Mouse (Mus musculus) layer of hippocampus, adult 8-10 months (tissue): ENCODE measurements at regions not wholly inside any gene's neighbourhood (a gene's known extent, or its start where the extent isn't known, plus 50 kb on each side); places are given as distances from the start of the nearest gene placed in this dataset.
"Not testable (repeated sequence)": the region's sequence is repeated elsewhere in the genome, so short reads cannot be mapped to it uniquely, and the experiment has no call there.

Source experiments
- DNase-seq, 2 experiments: peaks; one replicate each; pipeline ENCODE4 v3.0.0; 2022; ENCODE audit warnings: low spot score in 2 of 2

DNA sequence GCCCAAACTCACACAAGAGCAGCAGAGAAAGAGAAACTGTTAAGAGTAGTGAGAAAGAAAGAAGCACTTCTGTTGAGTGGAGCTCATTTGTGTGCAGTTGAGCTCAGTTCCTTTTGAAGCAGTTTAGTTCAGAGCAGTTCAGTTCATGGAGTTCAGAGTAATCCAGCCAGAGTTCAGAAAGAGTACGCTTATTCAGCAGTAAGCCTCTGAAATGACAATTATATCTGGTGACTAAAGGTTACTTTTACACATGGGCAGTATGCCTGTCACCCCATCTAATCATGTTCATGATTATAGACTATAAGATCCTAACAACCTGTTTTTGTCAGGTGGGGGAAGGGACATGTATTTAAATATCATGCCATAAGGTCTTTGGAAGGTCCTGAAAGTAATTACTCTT, 333.9 kb upstream of the Klf6 start:
- no peak for DNase-seq

DNA sequence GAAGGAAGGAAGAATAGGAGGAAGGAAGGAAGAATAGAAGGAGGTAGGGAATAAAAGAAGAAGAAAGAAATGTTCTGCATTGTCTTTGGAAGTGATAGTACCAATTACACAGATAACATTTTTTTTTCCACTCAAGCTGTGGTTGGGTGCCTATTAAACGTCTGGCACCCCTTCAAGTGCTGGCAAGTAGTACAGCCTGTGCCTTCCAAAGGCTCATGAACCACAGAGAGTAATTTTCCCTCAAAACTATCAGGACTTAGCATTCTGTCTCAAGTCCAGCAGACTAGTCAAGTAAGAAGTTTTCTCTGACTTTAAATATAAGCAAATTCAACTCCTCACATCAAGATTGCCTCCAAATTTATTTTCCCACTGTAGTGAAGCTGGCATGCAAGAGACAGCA, 321.0 kb upstream of the Klf6 start:
- peak in 1 of 2 experiments; percentile 36 for DNase-seq

DNA sequence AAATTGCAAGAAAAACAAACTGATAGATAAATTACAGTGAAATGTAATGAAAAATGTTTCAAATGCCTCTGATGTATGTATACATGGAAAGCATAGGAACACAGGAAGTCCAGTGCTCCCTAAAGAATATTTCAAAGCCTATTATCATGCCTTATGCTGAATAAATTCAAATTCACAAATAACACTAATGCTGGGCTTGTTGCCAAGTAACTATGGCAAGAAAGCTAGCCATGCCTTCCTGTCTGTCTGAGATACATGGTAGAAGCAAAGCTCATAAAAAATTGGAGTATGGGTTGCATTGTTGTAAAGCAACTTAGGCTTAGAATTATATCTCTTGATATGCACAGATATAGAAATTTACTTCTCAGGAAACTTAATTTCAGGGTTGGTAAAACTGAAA, 315.8 kb upstream of the Klf6 start:
- DNase-seq, result no peak

DNA sequence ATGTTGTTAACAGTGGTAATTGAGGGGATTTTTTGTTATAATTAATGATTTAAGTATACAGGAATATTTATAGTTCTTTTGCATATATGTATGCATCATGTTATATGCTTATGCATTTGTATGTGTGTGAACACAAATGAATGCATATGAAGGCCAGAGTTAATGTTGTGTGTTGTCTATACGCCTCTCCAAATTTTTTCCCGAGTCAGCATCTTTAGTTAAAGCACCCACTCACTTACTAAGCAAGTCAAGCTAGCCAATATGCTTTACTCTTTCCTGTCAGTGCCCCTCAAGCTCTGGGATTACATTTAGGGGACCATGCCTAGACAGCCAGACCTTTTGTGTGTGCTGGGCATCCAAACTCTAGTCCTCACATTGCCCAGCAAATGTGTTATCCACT, 315.3 kb upstream of the Klf6 start:
- DNase-seq, result no peak

DNA sequence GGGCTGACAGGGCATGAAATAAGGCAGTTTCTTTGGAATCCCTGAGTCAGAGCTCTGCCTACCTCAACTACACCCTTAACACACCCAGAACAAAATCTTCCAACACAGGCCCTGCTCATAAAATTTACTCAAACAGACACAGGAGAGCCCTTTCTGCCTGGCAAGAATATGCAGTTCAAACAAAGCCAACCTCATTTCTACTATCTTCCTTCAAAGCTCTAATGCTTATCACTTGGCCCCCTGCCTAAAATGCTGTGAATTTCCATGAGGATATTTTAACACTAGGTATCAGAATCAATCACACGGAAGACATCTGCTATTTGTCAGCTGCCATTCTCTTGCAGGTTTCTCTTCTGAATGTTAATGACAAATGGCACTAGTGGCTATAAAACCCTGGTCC, 314.3 kb upstream of the Klf6 start:
- no peak for DNase-seq

DNA sequence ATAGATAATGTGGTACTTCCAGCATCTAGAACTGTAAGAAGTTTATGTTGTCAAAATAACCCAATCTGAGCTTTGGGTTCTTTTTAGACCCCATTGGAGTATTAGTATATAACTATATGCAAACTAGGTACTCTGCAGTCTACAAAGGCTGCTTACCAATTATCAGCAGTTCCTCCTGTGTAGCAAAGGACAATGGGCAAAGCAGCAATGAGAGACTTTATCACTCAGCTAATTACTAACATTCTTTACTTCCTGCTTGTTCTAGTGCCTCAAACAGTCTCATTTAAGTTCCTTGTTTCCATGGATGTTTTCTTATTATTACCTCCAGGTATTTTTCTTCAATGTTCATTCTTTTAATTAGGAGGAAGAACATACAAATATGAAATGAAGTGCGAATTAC, 312.5 kb upstream of the Klf6 start:
- no peak for DNase-seq

DNA sequence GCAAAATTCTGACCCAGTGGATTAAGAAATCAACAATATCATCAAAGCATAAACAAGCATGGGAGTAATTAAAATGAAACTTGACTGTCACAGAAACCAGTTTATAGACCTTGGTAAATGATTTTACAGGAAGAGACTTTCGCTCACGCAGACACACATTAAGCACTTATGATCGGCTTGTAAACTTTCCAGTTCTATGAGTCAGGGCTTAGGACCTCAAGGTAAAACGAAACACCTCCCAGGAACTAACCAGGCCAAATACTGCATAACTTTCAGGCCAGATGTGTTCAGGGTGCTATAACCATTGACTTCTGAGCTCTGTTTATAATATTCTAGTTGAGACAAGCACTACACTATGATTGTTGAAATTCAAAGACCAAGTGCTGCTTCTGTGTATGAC, 312.1 kb upstream of the Klf6 start:
- no peak for DNase-seq

DNA sequence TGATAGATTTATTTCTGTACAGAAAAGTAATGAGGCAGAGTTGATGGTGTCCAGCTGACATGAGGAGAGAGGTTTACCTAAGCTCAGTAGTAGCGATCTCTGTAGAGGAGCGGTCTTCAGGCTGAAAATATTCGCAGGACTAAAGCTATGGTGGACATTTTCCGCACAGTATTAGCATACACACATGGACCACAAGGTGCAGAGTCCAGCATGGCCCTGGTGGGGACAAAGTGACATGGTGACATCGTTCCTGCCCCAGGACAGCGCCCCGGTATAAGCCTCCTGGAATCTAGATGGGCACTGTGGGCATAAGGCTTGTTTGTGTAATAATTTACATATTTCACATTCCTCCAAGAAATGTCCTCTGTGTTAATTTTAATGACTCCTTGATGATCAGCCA, 311.5 kb upstream of the Klf6 start:
- DNase-seq, result no peak

DNA sequence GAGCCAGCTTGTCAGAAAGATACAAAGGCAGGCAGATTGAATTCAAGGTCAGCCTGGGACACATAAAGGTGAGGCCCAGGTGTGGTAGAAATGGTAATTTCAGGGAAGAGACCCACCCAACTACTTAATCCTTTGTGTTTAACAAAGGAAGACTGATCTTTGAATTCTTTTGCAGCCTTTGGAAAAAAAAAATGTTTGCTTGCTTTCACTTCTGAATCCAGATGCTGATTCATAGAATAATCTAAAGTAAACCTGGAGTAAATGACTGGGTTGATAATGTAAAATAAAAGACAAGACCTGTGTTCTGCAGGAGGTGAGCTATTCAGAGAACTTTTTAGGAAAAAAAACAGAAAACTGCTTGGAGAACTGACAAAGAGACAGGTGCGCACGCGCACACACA, 310.9 kb upstream of the Klf6 start:
- no peak for DNase-seq

DNA sequence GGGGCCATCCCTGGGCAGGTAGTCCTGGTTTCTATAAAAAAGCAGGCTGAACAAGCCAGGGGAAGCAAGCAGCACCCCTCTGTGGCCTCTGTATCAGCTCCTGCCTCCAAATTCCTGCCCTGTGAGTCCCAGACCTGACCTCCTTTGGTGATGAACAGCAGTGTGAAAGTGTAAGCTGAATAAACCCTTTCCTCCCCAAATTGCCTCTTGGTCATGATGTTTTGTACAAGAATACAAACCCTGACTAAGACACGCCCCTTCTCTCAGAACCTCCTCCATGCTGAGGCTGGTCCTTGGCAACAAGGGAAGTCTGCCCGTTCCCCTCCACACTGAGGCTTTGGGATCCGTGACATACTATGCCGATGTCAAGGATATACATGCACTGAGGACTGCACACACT, 310.2 kb upstream of the Klf6 start:
- no peak for DNase-seq

DNA sequence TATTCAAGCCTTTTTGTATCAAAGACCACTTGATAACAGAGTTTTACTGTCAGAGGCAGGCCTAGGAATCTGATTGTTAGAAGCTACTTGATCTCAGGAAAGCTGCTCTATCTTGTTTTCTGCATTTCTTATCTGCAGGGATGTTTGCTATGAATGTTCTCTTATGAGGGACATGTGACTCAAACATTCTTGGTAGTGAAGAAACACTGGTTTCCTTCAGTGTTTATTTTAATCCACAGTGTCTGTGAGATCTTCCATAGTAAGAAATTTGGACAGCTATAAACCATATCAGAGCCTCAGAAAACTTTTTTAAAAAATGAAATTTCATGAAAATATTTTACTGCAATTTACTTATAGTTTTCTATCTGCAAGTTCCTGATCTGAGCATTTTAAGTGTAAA, 307.8 kb upstream of the Klf6 start:
- no peak for DNase-seq

DNA sequence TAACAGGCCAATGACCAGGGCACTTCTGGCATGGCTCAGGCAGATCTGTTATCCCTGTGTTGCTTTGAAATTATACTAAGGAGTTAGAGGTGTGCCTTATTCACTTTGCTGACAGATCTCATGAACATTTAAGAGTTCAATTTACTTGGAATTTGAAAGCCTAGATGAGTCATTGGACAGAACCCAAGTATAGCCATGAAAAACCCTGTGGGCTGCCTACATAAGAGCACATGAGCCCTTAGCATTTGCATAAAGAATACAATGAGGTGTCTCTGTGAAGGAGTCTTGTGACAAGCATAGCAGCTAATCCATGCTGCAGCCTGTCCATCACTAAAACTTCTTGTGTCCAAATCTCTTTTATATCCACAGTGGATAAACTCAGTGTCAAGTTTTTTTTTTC, 303.2 kb upstream of the Klf6 start:
- DNase-seq, result no peak

DNA sequence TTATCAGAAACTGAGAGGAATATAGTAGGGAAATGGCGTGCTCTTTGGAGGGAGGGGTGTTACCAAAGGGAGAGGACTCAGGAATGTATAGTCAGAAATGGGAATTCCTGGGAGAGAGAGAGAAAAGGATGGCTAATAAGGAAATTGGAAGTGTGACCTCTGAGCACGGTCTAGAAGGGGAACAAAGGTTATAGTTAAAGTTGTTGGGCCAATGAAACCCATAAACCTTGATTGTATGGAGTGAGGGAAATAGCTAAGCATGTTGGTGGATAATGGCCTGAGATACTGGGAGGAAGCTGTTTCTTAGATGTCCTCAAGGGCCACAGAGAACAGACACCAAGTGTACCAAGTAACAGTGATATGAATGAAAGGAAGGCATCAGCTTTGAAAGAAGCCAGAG, 294.8 kb upstream of the Klf6 start:
- DNase-seq, result no peak

DNA sequence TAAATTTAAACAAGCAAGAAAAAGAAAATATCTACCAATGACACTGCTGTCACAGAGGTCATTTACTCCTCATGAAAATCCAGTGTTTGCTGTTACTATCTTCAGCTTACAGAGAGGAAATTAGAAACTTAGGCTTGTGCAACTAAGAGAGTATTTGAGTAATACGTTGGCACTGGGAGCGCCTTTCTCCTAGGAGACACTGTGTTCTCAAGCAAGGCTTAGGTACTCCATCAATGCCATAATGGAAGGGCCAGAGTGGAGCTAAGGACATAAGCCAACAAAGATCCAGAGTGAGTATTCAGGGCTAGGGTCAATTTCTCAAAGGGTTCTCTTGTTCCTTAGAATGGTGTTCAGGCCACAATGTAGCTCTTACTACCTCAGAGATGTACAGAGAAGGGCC, 294.4 kb upstream of the Klf6 start:
- DNase-seq, result no peak

DNA sequence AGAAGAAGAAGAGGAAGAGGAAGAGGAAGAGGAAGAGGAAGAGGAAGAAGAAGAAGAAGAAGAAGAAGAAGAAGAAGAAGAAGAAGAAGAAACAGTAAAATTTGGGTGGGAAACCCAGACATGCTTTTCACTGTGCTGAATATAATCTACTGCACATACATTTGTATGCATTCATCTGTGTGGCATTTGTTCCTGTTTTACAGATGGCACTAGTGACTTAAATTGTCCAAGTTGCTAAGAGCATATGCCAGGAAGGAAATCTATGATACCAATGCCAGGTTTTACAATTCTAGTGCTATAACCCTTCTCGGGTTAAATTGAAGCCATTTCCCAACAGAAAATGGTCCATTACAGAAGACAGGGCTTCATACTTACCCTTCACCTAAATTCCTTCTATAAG, 291.7 kb upstream of the Klf6 start:
- no peak for DNase-seq

DNA sequence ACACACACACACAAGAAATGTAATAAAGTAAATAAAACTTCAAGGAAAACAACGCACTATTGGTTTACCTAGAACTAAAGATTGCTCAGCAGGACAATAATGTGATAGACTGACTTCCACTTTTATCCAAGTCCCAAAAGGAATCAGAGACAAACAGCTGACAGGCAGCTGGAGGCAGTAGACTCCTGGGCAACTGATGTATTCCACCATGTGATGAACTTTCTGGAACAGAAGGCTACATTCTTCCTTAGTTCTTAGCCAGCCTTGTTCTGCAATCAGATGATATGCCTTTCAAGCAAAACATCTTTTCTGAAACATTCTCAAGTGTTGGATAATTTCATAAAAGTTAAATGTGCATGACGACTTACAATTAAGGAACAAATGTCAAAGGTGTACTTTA, 290.9 kb upstream of the Klf6 start:
- no peak for DNase-seq

DNA sequence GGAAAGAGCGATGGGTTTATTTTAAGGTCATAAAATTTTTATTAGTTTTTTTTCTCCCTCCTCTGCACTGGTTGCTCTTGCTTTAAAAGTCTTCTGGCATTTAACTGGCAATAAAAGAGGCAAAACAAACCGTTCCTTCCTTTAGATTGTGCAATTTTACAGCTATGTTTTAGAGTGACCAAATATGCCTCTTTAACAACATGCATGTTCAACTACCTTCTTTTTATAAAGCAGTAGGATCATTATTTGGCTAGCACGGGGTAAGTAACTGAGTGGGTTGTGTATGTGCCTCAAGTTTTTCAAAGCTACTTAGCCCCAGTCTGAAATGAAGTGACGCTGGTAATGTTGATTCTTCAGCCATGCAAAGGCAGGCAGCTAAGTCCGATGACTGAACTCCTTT, 284.7 kb upstream of the Klf6 start:
- DNase-seq, result no peak

DNA sequence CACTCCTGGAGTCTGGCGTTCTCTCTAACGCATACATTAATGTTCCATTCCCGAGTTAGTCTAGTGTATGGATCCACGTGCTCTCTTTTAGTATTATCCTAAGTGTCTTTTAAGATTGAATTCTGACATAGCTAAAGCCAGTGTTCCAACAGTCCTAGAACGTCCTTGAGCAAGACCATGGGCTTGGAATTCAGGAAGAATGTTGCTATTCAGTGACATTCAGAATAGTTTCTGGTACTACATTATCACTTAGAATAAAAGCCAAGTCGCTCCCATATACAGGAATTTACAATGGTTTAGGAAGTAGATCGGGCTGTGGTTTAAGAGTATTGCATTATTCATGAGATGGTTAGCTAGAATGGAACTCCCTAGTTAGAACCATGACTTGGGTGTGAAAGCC, 277.6 kb upstream of the Klf6 start:
- DNase-seq, result not testable (repeated sequence)

DNA sequence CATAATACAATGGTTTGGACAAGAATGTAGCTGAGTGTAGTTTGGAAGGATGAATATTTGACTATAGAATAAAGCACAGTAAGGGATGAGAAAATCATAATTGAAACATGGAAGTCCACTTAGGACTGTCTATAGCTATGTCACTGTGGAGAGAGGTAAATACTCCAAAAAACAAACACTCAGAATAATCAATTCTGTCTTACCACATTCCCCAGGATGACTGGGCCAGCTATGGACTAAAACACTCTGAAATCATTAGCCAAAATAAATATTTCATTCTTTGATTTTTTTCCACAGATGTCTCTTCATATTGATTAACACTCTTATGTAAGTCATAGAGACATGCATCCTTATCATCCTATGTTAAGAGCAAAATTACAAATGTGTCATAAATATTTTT, 274.1 kb upstream of the Klf6 start:
- no peak for DNase-seq

DNA sequence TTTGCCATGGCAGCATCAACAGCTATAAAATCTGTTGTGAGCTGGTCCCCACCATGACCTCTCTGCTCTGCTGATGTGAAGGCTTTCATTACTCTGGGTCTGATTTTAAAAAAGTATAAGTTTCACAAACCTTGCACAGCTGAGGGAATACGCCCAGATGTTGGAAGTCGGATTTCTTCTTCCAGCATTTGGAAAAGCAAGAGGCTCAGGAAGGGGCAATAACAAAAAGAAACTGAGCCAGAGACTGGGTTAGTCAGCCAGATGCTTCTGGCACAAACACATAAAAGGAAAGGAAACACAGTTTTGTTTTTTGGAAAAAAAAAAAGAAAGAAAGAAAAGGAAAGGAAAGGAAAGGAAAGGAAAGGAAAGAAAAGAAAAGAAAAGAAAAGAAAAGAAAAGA, 270.0 kb upstream of the Klf6 start:
- no peak for DNase-seq

DNA sequence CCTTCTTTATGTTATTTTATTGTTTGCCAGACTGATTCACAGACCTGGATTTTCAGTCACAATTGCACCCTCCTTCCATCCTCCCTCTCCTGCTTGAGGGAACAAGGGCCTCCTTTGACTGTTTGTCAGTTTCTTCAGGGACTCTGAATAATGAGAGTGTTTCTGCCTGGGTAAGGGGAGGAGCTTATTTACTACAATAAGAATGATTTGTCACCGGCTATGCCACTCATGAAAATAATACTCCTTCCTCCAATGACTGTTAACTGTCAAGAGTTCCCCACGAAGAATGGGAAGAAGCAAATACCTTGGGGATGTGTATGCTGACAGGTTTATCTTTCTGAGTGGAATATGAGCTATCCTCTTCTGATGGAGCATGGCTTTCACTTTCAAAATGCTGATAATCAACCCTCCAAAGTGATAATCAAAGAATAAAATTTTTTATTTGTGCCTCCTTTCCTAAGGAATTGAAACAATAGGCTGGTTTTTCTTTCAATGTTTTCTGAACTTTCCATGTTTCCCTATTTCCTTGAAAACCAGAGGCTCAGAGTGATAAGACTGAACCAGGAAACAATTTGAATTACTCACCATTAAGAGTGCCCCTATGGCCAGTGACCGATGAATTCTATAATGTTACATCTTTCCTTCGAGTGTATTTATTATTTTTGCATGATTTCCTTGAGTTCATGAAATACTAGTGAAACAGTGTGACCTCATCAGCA, 269.3 kb upstream of the Klf6 start:
- DNase-seq, result no peak

DNA sequence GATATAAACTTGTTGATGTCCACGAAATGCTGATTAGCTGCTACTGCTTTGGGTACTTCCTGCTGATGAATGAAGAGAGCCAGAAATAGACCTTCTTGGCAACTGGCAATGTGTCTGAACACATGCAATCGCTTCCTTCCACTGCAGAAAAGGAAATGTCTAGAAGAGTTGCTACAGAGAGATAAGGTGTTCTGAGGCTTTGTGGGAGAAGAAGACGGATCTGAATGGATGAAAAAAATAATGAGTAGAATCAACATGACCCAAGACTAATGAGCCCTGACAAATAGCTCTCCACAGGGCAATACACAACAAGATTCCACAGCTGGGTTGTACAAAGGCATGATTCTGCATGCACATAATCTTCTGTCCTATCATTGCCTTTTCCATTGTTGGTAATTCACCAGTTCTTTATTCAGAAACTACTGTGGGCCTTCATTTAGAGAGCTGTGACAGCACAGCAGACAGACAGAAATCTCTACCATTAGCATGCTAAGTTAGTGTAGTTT, 268.7 kb upstream of the Klf6 start:
- no peak for DNase-seq

DNA sequence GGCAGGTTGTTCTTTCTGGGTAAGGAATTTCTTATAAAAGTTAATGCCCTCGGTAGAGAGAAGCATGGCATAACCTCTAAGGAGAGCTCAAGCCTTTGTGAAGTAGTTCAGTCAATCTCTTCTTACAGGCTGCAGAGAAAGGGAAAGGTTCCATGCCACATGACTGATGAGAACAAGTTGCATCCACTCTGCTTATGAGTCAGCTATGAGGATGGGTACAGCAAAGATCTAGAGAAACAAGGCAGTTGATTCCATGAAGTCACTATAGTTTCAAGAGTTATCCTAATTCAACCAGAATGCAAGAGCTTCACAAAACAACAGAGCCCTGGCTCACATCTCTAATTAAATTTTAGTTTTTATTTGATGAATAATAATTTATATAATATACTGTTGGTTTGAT, 259.6 kb upstream of the Klf6 start:
- DNase-seq, result no peak
